Mouse (Mus musculus) layer of hippocampus, adult 9-11 months (tissue): ENCODE results near the gene Itk.

Experiments
- DNase-seq: peaks from one replicate; pipeline ENCODE4 v3.0.0; 2022

Gene Itk

GRCm38 (mm10) chr11:46348416-46348815 is 40.9 kb downstream of the Itk start:
- DNase-seq = no peak

GRCm38 (mm10) chr11:46347756-46348155 is 41.6 kb downstream of the Itk start:
- DNase-seq = no peak

- DNase-seq = no peak
These were observed 45.3 kb downstream of the Itk start for GRCm38 (mm10) chr11:46343886-46344546.

GRCm38 (mm10) chr11:46341960-46342359 is 47.4 kb downstream of the Itk start:
- DNase-seq = no peak

GRCm38 (mm10) chr11:46336020-46336419 is 53.3 kb downstream of the Itk start:
- no peak for DNase-seq

- DNase-seq = no peak
These were observed 57.1 kb downstream of the Itk start for GRCm38 (mm10) chr11:46332217-46332616.

- no peak for DNase-seq
These were observed 62.9 kb downstream of the Itk start for GRCm38 (mm10) chr11:46326271-46327015.

GRCm38 (mm10) chr11:46321559-46321958 is 67.8 kb downstream of the Itk start:
- no peak for DNase-seq

- no peak for DNase-seq
These were observed 74.8 kb downstream of the Itk start for GRCm38 (mm10) chr11:46314534-46314933.

- no peak for DNase-seq
These were observed 75.5 kb downstream of the Itk start for GRCm38 (mm10) chr11:46313851-46314250.

GRCm38 (mm10) chr11:46312523-46313035 is 76.7 kb downstream of the Itk start, which contains the start of gene Cyfip2:
TSS of gene Cyfip2 (minus strand) at chr11:46312859.
- no peak for DNase-seq

GRCm38 (mm10) chr11:46311703-46312522 is 77.4 kb downstream of the Itk start:
- DNase-seq = peak; percentile 61

- no peak for DNase-seq
These were observed 78.1 kb downstream of the Itk start for GRCm38 (mm10) chr11:46311181-46311702.

GRCm38 (mm10) chr11:46310647-46311063 is 78.7 kb downstream of the Itk start:
- DNase-seq = no peak

GRCm38 (mm10) chr11:46309808-46310555 is 79.3 kb downstream of the Itk start:
- DNase-seq = no peak

- DNase-seq = no peak
These were observed 80.1 kb downstream of the Itk start for GRCm38 (mm10) chr11:46309111-46309741.

GRCm38 (mm10) chr11:46308271-46308974 is 80.9 kb downstream of the Itk start:
- DNase-seq = no peak

GRCm38 (mm10) chr11:46307768-46308167 is 81.5 kb downstream of the Itk start:
- no peak for DNase-seq

GRCm38 (mm10) chr11:46306776-46307175 is 82.5 kb downstream of the Itk start:
- DNase-seq = no peak

- DNase-seq = no peak
These were observed 83.3 kb downstream of the Itk start for GRCm38 (mm10) chr11:46305881-46306520.
